Mouse (Mus musculus) heart, embryonic 15.5 days (tissue): ENCODE measurements around the gene Ak7. TPM values are rescaled to one million over a fixed set of nuclear protein-coding genes. Genes with fewer than 3 reads are reported as not detected.

Source experiments
- ATAC-seq: fragments of 200-750 bp; cut with Nextera tagmentation; replicated peaks from 2 replicates; pipeline ENCODE4 v1.8.0; 2017; ENCODE audit warnings: low read depth, moderate TSS enrichment; ENCODE audit not compliant: insufficient number of reproducible peaks, insufficient read depth, low FRiP score
- H3K27ac ChIP-seq: fragments of 300-500 bp; sonication (generic); 2 replicates; pipeline ENCODE4 v1.5.1; 2015; ENCODE audit warnings: mild to moderate bottlenecking, inconsistent platforms
- H3K27me3 ChIP-seq: fragments of 300-500 bp; sonication (generic); 2 replicates; pipeline ENCODE4 v1.6.1; 2015; ENCODE audit warnings: inconsistent platforms
- H3K36me3 ChIP-seq: fragments of 300-500 bp; sonication (generic); 2 replicates; pipeline ENCODE4 v1.6.1; 2015; ENCODE audit warnings: mild to moderate bottlenecking, inconsistent platforms
- H3K4me1 ChIP-seq: fragments of 300-500 bp; sonication (generic); replicated peaks from 2 replicates; pipeline ENCODE4 v1.6.1; 2015; ENCODE audit warnings: inconsistent platforms
- H3K4me2 ChIP-seq: fragments of 300-500 bp; sonication (generic); 2 replicates; pipeline ENCODE4 v1.6.1; 2015; ENCODE audit warnings: inconsistent platforms, mild to moderate bottlenecking, moderate library complexity
- H3K4me3 ChIP-seq: fragments of 300-500 bp; sonication (generic); 2 replicates; pipeline ENCODE4 v1.5.1; 2015; ENCODE audit warnings: mild to moderate bottlenecking, inconsistent platforms
- H3K9ac ChIP-seq: fragments of 300-500 bp; sonication (generic); 2 replicates; pipeline ENCODE4 v1.6.1; 2015; ENCODE audit warnings: mild to moderate bottlenecking, inconsistent platforms
- H3K9me3 ChIP-seq: fragments of 300-500 bp; sonication (generic); replicated peaks from 2 replicates; pipeline ENCODE4 v1.6.1; 2016; ENCODE audit warnings: inconsistent platforms
- WGBS: fragments of 180-500 bp; shearing (Covaris S2); methylation state at CpG from one replicate; pipeline ENCODE4 v1.1.7; 2015; ENCODE audit warnings: mixed read lengths; 5-methylcytosine and 5-hydroxymethylcytosine counted together
- polyA plus RNA-seq: library from polyadenylated mRNA; unstranded; fragments of >200 nt; fragmentation: Nextera tagmentation; extraction: Ambion mirVana; gene quantifications from 2 replicates; pipeline ENCODE4 v1.2.1, GENCODE M21; 2015

Gene Ak7
- polyA plus RNA-seq, 1 experiment from 2014 or later = 0.26 TPM

- no peak for ATAC-seq
- no peaks in the 10 kb centered on the region for H3K27me3 ChIP-seq
- WGBS = 75% methylated on average over 2 of the region's 2 CpGs
- H3K4me1 ChIP-seq = peaks cover 9% of the 10 kb centered on the region
- no peaks in the 10 kb centered on the region for H3K9me3 ChIP-seq
- H3K36me3 ChIP-seq = 0 out of 2 replicates have a peak, but pooled peaks cover 7% of the 10 kb centered on the region
- no peak overlapping the region for H3K27ac ChIP-seq
- no peak overlapping the region for H3K4me3 ChIP-seq
- H3K9ac ChIP-seq = no peak overlapping the region
- H3K4me2 ChIP-seq = no peak overlapping the region
These were observed 89.1 kb downstream of the Ak7 start for GRCm38 (mm10) chr12:105794896-105795295.

- H3K9ac ChIP-seq = no peak overlapping the region
- H3K4me1 ChIP-seq = peaks cover 9% of the 10 kb centered on the region
- H3K9me3 ChIP-seq = no peaks in the 10 kb centered on the region
- H3K36me3 ChIP-seq = peaks cover 23% of the 10 kb centered on the region
- no peak overlapping the region for H3K4me2 ChIP-seq
- no peak for ATAC-seq
- H3K27ac ChIP-seq = no peak overlapping the region; the same call in 1 of the 2 replicates
- no peak overlapping the region for H3K4me3 ChIP-seq
- no peaks in the 10 kb centered on the region for H3K27me3 ChIP-seq
These were observed 92.2 kb downstream of the Ak7 start for GRCm38 (mm10) chr12:105798001-105798400.

GRCm38 (mm10) chr12:105805790-105806189 lies 100.0 kb downstream of the Ak7 start:
- Histone ChIP-seq H3K9me3 (no peaks in the 10 kb centered on the region), H3K9ac (no peak overlapping the region), H3K27ac (no peak overlapping the region), H3K4me3 (no peak overlapping the region), H3K4me2 (no peak overlapping the region), H3K36me3 (peaks cover 40% of the 10 kb centered on the region), H3K4me1 (no peaks in the 10 kb centered on the region), H3K27me3 (no peaks in the 10 kb centered on the region)
- WGBS = 86% methylated on average over 3 of the region's 3 CpGs
- no peak for ATAC-seq

GRCm38 (mm10) chr12:105806205-105806604 lies 100.4 kb downstream of the Ak7 start:
- H3K36me3 ChIP-seq = peaks cover 41% of the 10 kb centered on the region
- 91% methylated on average over 3 of the region's 3 CpGs for whole genome bisulfite sequencing

GRCm38 (mm10) chr12:105807416-105807815 lies 101.6 kb downstream of the Ak7 start:
- no peak overlapping the region for H3K4me3 ChIP-seq
- H3K4me1 ChIP-seq = no peaks in the 10 kb centered on the region
- no peaks in the 10 kb centered on the region for H3K9me3 ChIP-seq
- H3K4me2 ChIP-seq = no peak overlapping the region
- H3K9ac ChIP-seq = no peak overlapping the region
- peaks cover 50% of the 10 kb centered on the region for H3K36me3 ChIP-seq
- no peak overlapping the region for H3K27ac ChIP-seq
- WGBS = 79% methylated on average over 7 of the region's 7 CpGs
- H3K27me3 ChIP-seq = no peaks in the 10 kb centered on the region
- no peak for ATAC-seq

More at GRCm38 (mm10) chr12:105806205-105806604, 100.4 kb downstream of the Ak7 start:
- H3K27me3 ChIP-seq = no peaks in the 10 kb centered on the region
- H3K27ac ChIP-seq = no peak overlapping the region
- no peak for ATAC-seq
- H3K4me2 ChIP-seq = no peak overlapping the region
- no peaks in the 10 kb centered on the region for H3K9me3 ChIP-seq
- no peak overlapping the region for H3K9ac ChIP-seq
- no peak overlapping the region for H3K4me3 ChIP-seq
- H3K4me1 ChIP-seq = no peaks in the 10 kb centered on the region

- Histone ChIP-seq H3K4me3 (no peak overlapping the region), H3K4me2 (no peak overlapping the region), H3K9ac (no peak overlapping the region), H3K36me3 (peaks cover 51% of the 10 kb centered on the region), H3K27me3 (no peaks in the 10 kb centered on the region), H3K9me3 (no peaks in the 10 kb centered on the region), H3K4me1 (no peaks in the 10 kb centered on the region), H3K27ac (no peak overlapping the region)
- 35% methylated on average over 3 of the region's 3 CpGs for WGBS
- no peak for ATAC-seq
These were observed 103.2 kb downstream of the Ak7 start for GRCm38 (mm10) chr12:105808945-105809344.

GRCm38 (mm10) chr12:105810608-105811007 lies 104.8 kb downstream of the Ak7 start:
- no peaks in the 10 kb centered on the region for H3K27me3 ChIP-seq
- H3K4me2 ChIP-seq = no peak overlapping the region
- H3K9ac ChIP-seq = no peak overlapping the region
- no peaks in the 10 kb centered on the region for H3K4me1 ChIP-seq
- no peaks in the 10 kb centered on the region for H3K9me3 ChIP-seq
- H3K36me3 ChIP-seq = peaks cover 52% of the 10 kb centered on the region
- no peak for ATAC-seq
- H3K4me3 ChIP-seq = no peak overlapping the region
- no peak overlapping the region for H3K27ac ChIP-seq
- WGBS = 73% methylated on average over 6 of the region's 6 CpGs

- Histone ChIP-seq H3K9me3 (no peaks in the 10 kb centered on the region), H3K9ac (no peak overlapping the region), H3K4me1 (no peaks in the 10 kb centered on the region), H3K4me3 (no peak overlapping the region), H3K36me3 (peaks cover 40% of the 10 kb centered on the region), H3K27ac (no peak overlapping the region), H3K27me3 (no peaks in the 10 kb centered on the region), H3K4me2 (no peak overlapping the region)
- 79% methylated on average over 6 of the region's 6 CpGs for WGBS
- ATAC-seq = no peak
These were observed 108.2 kb downstream of the Ak7 start for GRCm38 (mm10) chr12:105813957-105814356.

- 68% methylated on average over 4 of the region's 4 CpGs for WGBS
- Histone ChIP-seq H3K36me3 (peaks cover 87% of the 10 kb centered on the region), H3K4me1 (no peaks in the 10 kb centered on the region), H3K4me3 (no peak overlapping the region), H3K9ac (no peak overlapping the region), H3K9me3 (no peaks in the 10 kb centered on the region), H3K4me2 (no peak overlapping the region), H3K27me3 (no peaks in the 10 kb centered on the region), H3K27ac (no peak overlapping the region)
- ATAC-seq = no peak
These were observed 117.7 kb downstream of the Ak7 start for GRCm38 (mm10) chr12:105823472-105823871.

- no peak for ATAC-seq
These were observed 119.0 kb downstream of the Ak7 start for GRCm38 (mm10) chr12:105824743-105825142.

GRCm38 (mm10) chr12:105825266-105825665 lies 119.5 kb downstream of the Ak7 start:
- no peak for ATAC-seq
- no peaks in the 10 kb centered on the region for H3K9me3 ChIP-seq
- H3K4me2 ChIP-seq = no peak overlapping the region
- H3K27me3 ChIP-seq = no peaks in the 10 kb centered on the region
- peaks cover 87% of the 10 kb centered on the region for H3K36me3 ChIP-seq
- WGBS = 92% methylated on average over 4 of the region's 4 CpGs
- H3K4me3 ChIP-seq = no peak overlapping the region
- no peak overlapping the region for H3K9ac ChIP-seq
- no peaks in the 10 kb centered on the region for H3K4me1 ChIP-seq
- no peak overlapping the region for H3K27ac ChIP-seq

More at GRCm38 (mm10) chr12:105824743-105825142, 119.0 kb downstream of the Ak7 start:
- no peaks in the 10 kb centered on the region for H3K27me3 ChIP-seq
- H3K27ac ChIP-seq = no peak overlapping the region
- H3K36me3 ChIP-seq = peaks cover 88% of the 10 kb centered on the region
- H3K4me3 ChIP-seq = no peak overlapping the region
- H3K9me3 ChIP-seq = no peaks in the 10 kb centered on the region
- H3K4me1 ChIP-seq = no peaks in the 10 kb centered on the region
- H3K4me2 ChIP-seq = no peak overlapping the region
- WGBS = 49% methylated on average over 8 of the region's 8 CpGs
- H3K9ac ChIP-seq = no peak overlapping the region
